Mouse (Mus musculus) mouse embryonic stem cell (cell line): ENCODE measurements around the gene Ddx39b.
"Not testable (repeated sequence)": the region's sequence is repeated elsewhere in the genome, so short reads cannot be mapped to it uniquely, and the experiment has no call there.

ENCODE experiments used
- in situ Hi-C, 2 experiments: fragments of 300-500 bp; cut with MboI; formaldehyde crosslinking; loops; 1 replicate in 1 of 2; 3 replicates in 1 of 2; pipeline ENCODE4 v1.14.3; 2019 to 2020; ENCODE audit warnings: low sequenced_read_pairs in 2 of 2, low pct_unique_long_range_greater_than_20kb in 1 of 2, mixed read lengths in 1 of 2; ENCODE audit not compliant: unreplicated experiment in 1 of 2

The Ddx39b gene

DNA sequence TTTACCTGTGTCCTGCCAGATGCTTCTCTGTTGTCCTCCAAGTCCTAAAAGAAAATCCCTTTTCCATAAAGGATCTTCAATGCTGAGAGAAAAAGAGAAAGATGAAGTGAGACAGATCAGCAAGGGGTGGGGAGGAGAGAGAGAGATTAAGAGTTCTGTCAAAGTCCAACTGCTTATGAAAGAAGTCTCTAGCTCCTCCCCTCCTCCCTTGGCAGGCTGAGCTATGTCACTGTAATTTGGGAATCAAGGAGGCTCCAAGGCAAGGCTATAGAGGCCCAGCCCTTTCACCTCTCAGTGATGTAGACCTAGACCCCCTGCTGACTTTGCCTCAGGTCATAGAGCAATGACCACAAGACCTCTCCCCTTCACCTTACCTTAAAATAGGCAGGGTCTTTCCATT, 43.9 kb downstream of the Ddx39b start:
- in situ Hi-C loops = no loop called here

DNA sequence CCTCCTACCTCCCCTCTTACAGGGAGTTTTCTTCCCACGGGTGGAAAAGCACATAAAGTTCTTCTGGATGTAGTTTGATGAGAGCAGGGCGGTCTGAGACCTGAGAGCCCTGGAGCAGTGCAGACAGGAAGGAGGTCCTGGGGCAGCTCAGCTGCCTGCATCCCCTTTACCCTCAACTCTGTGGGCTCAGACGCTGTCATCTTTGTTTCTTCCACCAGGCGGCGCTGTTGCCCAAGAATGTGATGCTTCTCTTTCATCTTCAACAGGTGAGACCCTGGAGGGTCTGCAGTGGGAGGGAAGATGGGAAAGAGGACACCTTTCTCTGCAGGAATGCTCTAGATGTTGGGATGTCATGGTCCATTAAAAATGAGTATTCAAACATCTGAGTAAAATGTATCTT, 54.2 kb downstream of the Ddx39b start:
- in situ Hi-C loops = not testable (repeated sequence)

DNA sequence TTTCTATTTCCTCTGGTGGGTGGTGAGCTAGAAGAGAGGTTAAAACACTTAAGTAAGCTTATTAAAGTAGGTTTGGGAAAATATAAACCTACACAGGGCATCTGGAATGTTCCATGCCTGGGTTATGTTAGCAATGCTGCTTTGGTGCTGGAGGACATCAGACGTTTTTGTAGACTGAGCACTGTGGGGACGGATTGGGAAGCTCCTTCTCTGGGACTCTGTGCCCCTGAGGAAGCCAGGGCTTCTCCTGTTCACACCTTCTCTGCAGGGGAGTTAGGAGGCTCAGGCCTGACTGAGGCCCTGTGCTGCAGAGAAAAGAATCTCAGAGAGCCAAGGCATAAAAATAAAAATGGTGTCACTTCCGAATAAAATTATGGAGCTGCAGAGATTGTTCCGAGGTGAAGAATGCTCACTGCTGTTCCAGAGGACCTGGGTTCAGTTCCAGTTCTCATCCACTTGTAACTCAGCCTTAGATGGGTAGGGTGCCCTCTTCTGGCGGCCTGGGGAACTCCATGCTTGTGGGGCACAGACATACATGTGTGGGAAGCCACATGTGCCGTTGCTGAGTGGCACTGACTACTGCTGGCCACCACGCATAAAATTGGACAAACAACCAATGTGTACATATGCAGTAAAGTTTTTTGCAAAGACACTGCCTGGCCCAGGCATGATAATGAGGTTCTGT, 58.9 kb downstream of the Ddx39b start:
- in situ Hi-C loops = loop anchor here in 1 of 2 experiments (5.0 kb wide), 1 partner anchor 38 kb away; the partner anchor contains the start of gene H2-D1

DNA sequence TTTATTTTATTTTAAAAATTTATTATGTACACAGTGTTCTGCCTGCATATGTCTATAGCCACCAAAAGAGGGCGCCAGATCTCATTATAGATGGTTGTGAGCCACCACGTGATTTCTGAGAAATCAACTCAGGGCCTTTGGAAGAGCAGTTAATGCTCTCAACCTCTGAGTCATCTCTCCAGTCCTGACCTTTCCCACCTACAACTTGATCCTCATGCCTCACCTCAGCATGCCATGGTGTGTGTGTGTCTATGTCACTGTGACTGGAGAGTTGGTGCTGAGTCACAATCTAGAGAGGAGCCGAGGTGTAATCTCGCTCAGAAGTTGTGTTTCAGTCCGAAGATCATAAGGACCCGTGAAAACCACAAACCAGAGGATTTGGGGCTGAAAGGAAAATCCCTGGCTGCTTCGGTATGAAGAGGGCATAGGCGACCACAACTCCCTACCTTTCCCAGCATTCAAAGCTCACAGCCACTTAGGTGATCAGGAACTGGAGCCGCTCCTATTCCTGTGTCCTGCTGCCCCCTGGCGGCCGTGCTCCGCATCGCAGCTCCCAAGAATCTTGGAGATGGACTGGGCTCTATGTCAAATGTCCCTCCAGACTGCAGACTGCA, 60.2 kb downstream of the Ddx39b start:
- in situ Hi-C loops = loop anchor here in 1 of 2 experiments (5.0 kb wide), 1 partner anchor 39 kb away; the partner anchor contains the start of gene H2-D1

DNA sequence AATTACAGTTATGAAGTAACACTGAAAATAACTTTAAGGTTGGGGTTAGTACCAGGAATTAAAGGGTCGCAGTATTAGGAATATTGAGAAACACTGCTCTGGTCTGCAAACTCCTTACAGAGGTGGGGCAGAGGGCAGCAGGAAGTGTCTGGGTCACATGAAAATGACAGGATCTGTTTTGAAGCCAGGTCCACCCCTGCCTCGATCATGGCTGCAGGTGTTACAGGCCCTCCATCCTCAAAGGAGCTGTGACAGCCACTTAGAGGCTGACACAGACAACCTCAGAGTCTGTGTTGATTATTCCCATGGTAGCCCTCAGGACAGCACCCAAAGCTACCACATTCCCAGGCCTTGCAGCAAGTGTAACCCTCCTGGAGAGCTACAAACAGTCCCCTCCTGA, 61.7 kb downstream of the Ddx39b start:
- in situ Hi-C loops = loop anchor here in 1 of 2 experiments (5.0 kb wide), 1 partner anchor 41 kb away; the partner anchor contains the start of gene H2-D1
